Mouse (Mus musculus) MEL-GATA-1-ER (cell line): ENCODE measurements around the gene Calcoco1.

Source experiments
- DNase-seq: peaks from one replicate; pipeline ENCODE4 v3.0.0-alpha.2; 2012; ENCODE audit warnings: low read depth; ENCODE audit errors: extremely low read depth

Gene Calcoco1

GRCm38 (mm10) chr15:102738434-102738833 lies 16.5 kb upstream of the Calcoco1 start:
- no peak for DNase-seq

GRCm38 (mm10) chr15:102737092-102737491 lies 15.1 kb upstream of the Calcoco1 start:
- no peak for DNase-seq

- no peak for DNase-seq
Observed at GRCm38 (mm10) chr15:102736127-102736944, 14.4 kb upstream of the Calcoco1 start.

- DNase-seq = no peak
Observed at GRCm38 (mm10) chr15:102735031-102735430, 13.1 kb upstream of the Calcoco1 start.

- no peak for DNase-seq
Observed at GRCm38 (mm10) chr15:102733759-102734531, 12.0 kb upstream of the Calcoco1 start.

GRCm38 (mm10) chr15:102733233-102733632 lies 11.3 kb upstream of the Calcoco1 start:
- no peak for DNase-seq

- DNase-seq = no peak
Observed at GRCm38 (mm10) chr15:102732406-102732805, 10.4 kb upstream of the Calcoco1 start.

- DNase-seq = no peak
Observed at GRCm38 (mm10) chr15:102727951-102728350, 6.0 kb upstream of the Calcoco1 start.

- DNase-seq = no peak
Observed at GRCm38 (mm10) chr15:102723358-102724135, 1.6 kb upstream of the Calcoco1 start.

- no peak for DNase-seq
Observed at GRCm38 (mm10) chr15:102722500-102722931, 538 bp upstream of the Calcoco1 start.

- no peak for DNase-seq
Observed at GRCm38 (mm10) chr15:102721016-102721898, 721 bp downstream of the Calcoco1 start.

- no peak for DNase-seq
Observed at GRCm38 (mm10) chr15:102716132-102716531, 5.8 kb downstream of the Calcoco1 start.

GRCm38 (mm10) chr15:102707736-102708269 lies 14.2 kb downstream of the Calcoco1 start:
- DNase-seq = no peak

- DNase-seq = no peak
Observed at GRCm38 (mm10) chr15:102705923-102706503, 16.0 kb downstream of the Calcoco1 start.

- DNase-seq = no peak
Observed at GRCm38 (mm10) chr15:102705226-102705894, 16.6 kb downstream of the Calcoco1 start.

- no peak for DNase-seq
Observed at GRCm38 (mm10) chr15:102704806-102705205, 17.2 kb downstream of the Calcoco1 start.

GRCm38 (mm10) chr15:102702972-102703371 lies 19.0 kb downstream of the Calcoco1 start:
- DNase-seq = no peak

- no peak for DNase-seq
Observed at GRCm38 (mm10) chr15:102698193-102698592, 23.8 kb downstream of the Calcoco1 start.

GRCm38 (mm10) chr15:102696899-102697298 lies 25.1 kb downstream of the Calcoco1 start:
- DNase-seq = no peak
